Mouse (Mus musculus) embryonic stem cell, embryonic (primary cell): ENCODE measurements around the gene Sema3g.

Experiments used
- CTCF ChIA-PET, 4 experiments: fragments of 300-600 bp in 2 of 4; fragments of 350-600 bp in 2 of 4; sonication (Branson Sonifier 250); formaldehyde crosslinking; loops; one replicate each; lab custom pipeline; 2022; ENCODE audit warnings: inconsistent platforms in 2 of 4; lab: Charles Lee
- POLR2A ChIA-PET, 4 experiments: fragments of 300-600 bp in 2 of 4; fragments of 350-600 bp in 2 of 4; sonication (Branson Sonifier 250); formaldehyde crosslinking; loops; one replicate each; lab custom pipeline; 2022; ENCODE audit warnings: antibody characterized with exemption in 4 of 4, inconsistent platforms in 1 of 4; lab: Charles Lee

Sema3g gene

GRCm38 (mm10) chr14:31208084-31208483 is 9.6 kb upstream of the Sema3g start, which contains the start of gene Tnnc1:
TSS of gene Tnnc1 (plus strand) at chr14:31208312.
- ChIA-PET POLR2A (interaction anchor here in 2 of 4 experiments (0.8 to 3.4 kb wide), 6 partner anchors 11 to 55 kb away, joined by 3 to 14 read pairs (median 4); partner anchors contain the start of genes Bap1 (in 1 of the 2) and Phf7 (in 1 of the 2)), CTCF (interaction anchor here in 1 of 4 experiments (1.1 kb wide), 1 partner anchor 242 kb away, joined by 3 read pairs; no protein-coding TSS in a partner anchor)

- CTCF ChIA-PET = interaction anchor here in 1 of 4 experiments (1.1 kb wide), 1 partner anchor 241 kb away, joined by 3 read pairs; no protein-coding TSS in a partner anchor
- POLR2A ChIA-PET = interaction anchor here in 2 of 4 experiments (0.7 to 3.4 kb wide), 5 partner anchors 13 to 56 kb away, joined by 3 to 14 read pairs (median 5); no protein-coding TSS in a partner anchor
Measured at GRCm38 (mm10) chr14:31209133-31209557, 8.5 kb upstream of the Sema3g start.

- CTCF ChIA-PET = no interaction called here
Measured at GRCm38 (mm10) chr14:31211854-31212253, 5.8 kb upstream of the Sema3g start.

GRCm38 (mm10) chr14:31212499-31212898 is 5.2 kb upstream of the Sema3g start:
- ChIA-PET CTCF (no interaction called here), POLR2A (interaction anchor here in 1 of 4 experiments (1.0 to 1.3 kb wide), 2 partner anchors 15 to 37 kb away, joined by 3 to 4 read pairs; no protein-coding TSS in a partner anchor)

More at GRCm38 (mm10) chr14:31211854-31212253, 5.8 kb upstream of the Sema3g start:
- POLR2A ChIA-PET = interaction anchor here in 1 of 4 experiments (1.0 to 1.3 kb wide), 3 partner anchors 15 to 69 kb away, joined by 3 to 4 read pairs (median 3); no protein-coding TSS in a partner anchor

GRCm38 (mm10) chr14:31213868-31214267 is 3.8 kb upstream of the Sema3g start:
- ChIA-PET POLR2A (interaction anchor here in 3 of 4 experiments (0.7 to 1.3 kb wide), 5 partner anchors 10 to 512 kb away, joined by 3 to 4 read pairs (median 3); partner anchors contain the start of gene Smim4 (in 1 of the 3)), CTCF (no interaction called here)

GRCm38 (mm10) chr14:31214684-31215083 is 3.0 kb upstream of the Sema3g start:
- CTCF ChIA-PET = interaction anchor here in 2 of 4 experiments (0.9 to 1.8 kb wide), 8 partner anchors 8 to 109 kb away, joined by 3 to 7 read pairs (median 5); partner anchors contain the start of gene Dnah1 (in 1 of the 2)

GRCm38 (mm10) chr14:31215157-31216002 is 2.3 kb upstream of the Sema3g start:
- POLR2A ChIA-PET = interaction anchor here in 2 of 4 experiments (0.8 to 3.6 kb wide), 5 partner anchors 9 to 13 kb away, joined by 3 to 15 read pairs (median 4); no protein-coding TSS in a partner anchor
- CTCF ChIA-PET = interaction anchor here (0.6 to 1.8 kb wide), 16 partner anchors 8 to 257 kb away, joined by 3 to 7 read pairs (median 4); partner anchors contain the start of gene Dnah1 (in 1 of the 4)

More at GRCm38 (mm10) chr14:31214684-31215083, 3.0 kb upstream of the Sema3g start:
- POLR2A ChIA-PET = interaction anchor here in 1 of 4 experiments (3.6 kb wide), 1 partner anchor 9 kb away, joined by 15 read pairs; no protein-coding TSS in a partner anchor

GRCm38 (mm10) chr14:31216846-31217245 is 814 bp upstream of the Sema3g start, which contains the start of gene Nisch:
TSS of gene Nisch (minus strand) at chr14:31216946.
- POLR2A ChIA-PET = interaction anchor here in 1 of 4 experiments (0.6 to 3.6 kb wide), 4 partner anchors 11 to 49 kb away, joined by 3 to 15 read pairs (median 4); no protein-coding TSS in a partner anchor
- CTCF ChIA-PET = interaction anchor here in 3 of 4 experiments (0.5 to 1.8 kb wide), 8 partner anchors 12 to 256 kb away, joined by 3 to 13 read pairs (median 4); partner anchors contain the start of gene Phf7 (in 1 of the 3)

- POLR2A ChIA-PET = interaction anchor here in 3 of 4 experiments (0.6 to 4.3 kb wide), 15 partner anchors 9 to 1979 kb away, joined by 3 to 20 read pairs (median 4); partner anchors contain the start of genes Glt8d1 (in 1 of the 3), Phf7 (in 1 of the 3), Sema3g (in 1 of the 3) and Spcs1 (in 1 of the 3)
- CTCF ChIA-PET = interaction anchor here (0.5 to 1.3 kb wide), 10 partner anchors 9 to 246 kb away, joined by 3 to 7 read pairs (median 4); partner anchors contain the start of gene Sema3g (in 1 of the 4)
Measured at GRCm38 (mm10) chr14:31226978-31227377, 9.3 kb downstream of the Sema3g start.

GRCm38 (mm10) chr14:31228234-31228633 is 10.6 kb downstream of the Sema3g start:
- POLR2A ChIA-PET = interaction anchor here in 2 of 4 experiments (0.8 to 4.3 kb wide), 9 partner anchors 11 to 64 kb away, joined by 3 to 20 read pairs (median 4); partner anchors contain the start of genes Phf7 (in 2 of the 2), Bap1 (in 1 of the 2), Nisch (in 1 of the 2) and Sema3g (in 1 of the 2)

GRCm38 (mm10) chr14:31230442-31230841 is 12.8 kb downstream of the Sema3g start:
- POLR2A ChIA-PET = interaction anchor here in 2 of 4 experiments (0.9 to 3.9 kb wide), 6 partner anchors 9 to 37 kb away, joined by 3 to 14 read pairs (median 4); partner anchors contain the start of gene Tnnc1 (in 1 of the 2)

More at GRCm38 (mm10) chr14:31228234-31228633, 10.6 kb downstream of the Sema3g start:
- CTCF ChIA-PET = interaction anchor here in 3 of 4 experiments (0.6 to 1.6 kb wide), 4 partner anchors 11 to 244 kb away, joined by 3 to 5 read pairs (median 4); partner anchors contain the start of gene Sema3g (in 1 of the 3)

GRCm38 (mm10) chr14:31232404-31233069 is 14.9 kb downstream of the Sema3g start:
- ChIA-PET CTCF (interaction anchor here in 2 of 4 experiments (0.9 to 2.3 kb wide), 2 partner anchors 15 to 17 kb away, joined by 5 read pairs; partner anchors contain the start of gene Sema3g (in 1 of the 2)), POLR2A (interaction anchor here in 1 of 4 experiments (0.6 to 3.9 kb wide), 3 partner anchors 15 to 261 kb away, joined by 4 to 14 read pairs (median 5); partner anchors contain the start of gene Tnnc1)

More at GRCm38 (mm10) chr14:31230442-31230841, 12.8 kb downstream of the Sema3g start:
- CTCF ChIA-PET = interaction anchor here in 3 of 4 experiments (0.7 to 2.3 kb wide), 5 partner anchors 13 to 242 kb away, joined by 3 to 5 read pairs (median 3); partner anchors contain the start of gene Sema3g (in 1 of the 3)

GRCm38 (mm10) chr14:31233070-31233995 is 15.7 kb downstream of the Sema3g start:
- ChIA-PET CTCF (interaction anchor here (0.6 to 1.6 kb wide), 13 partner anchors 8 to 231 kb away, joined by 3 to 6 read pairs (median 3); partner anchors contain the start of gene Sema3g (in 2 of the 4)), POLR2A (interaction anchor here in 3 of 4 experiments (0.7 to 3.9 kb wide), 5 partner anchors 18 to 37 kb away, joined by 3 to 14 read pairs (median 4); partner anchors contain the start of genes Bap1 (in 1 of the 3), Phf7 (in 1 of the 3) and Tnnc1 (in 1 of the 3))

GRCm38 (mm10) chr14:31233996-31234591 is 16.4 kb downstream of the Sema3g start:
- ChIA-PET CTCF (interaction anchor here (0.6 to 1.6 kb wide), 16 partner anchors 8 to 805 kb away, joined by 3 to 6 read pairs (median 3); partner anchors contain the start of gene Sema3g (in 2 of the 4)), POLR2A (interaction anchor here in 3 of 4 experiments (0.7 to 3.9 kb wide), 5 partner anchors 17 to 36 kb away, joined by 3 to 14 read pairs (median 4); partner anchors contain the start of genes Bap1 (in 1 of the 3), Phf7 (in 1 of the 3) and Tnnc1 (in 1 of the 3))
